Mouse (Mus musculus): Measurements from ENCODE around the gene Vmp1. TPM values are rescaled to one million over a fixed set of nuclear protein-coding genes. Genes with fewer than 3 reads are reported as not detected.

Vmp1 gene
- polyA plus RNA-seq, 1 experiment = 30.0 TPM

DNA sequence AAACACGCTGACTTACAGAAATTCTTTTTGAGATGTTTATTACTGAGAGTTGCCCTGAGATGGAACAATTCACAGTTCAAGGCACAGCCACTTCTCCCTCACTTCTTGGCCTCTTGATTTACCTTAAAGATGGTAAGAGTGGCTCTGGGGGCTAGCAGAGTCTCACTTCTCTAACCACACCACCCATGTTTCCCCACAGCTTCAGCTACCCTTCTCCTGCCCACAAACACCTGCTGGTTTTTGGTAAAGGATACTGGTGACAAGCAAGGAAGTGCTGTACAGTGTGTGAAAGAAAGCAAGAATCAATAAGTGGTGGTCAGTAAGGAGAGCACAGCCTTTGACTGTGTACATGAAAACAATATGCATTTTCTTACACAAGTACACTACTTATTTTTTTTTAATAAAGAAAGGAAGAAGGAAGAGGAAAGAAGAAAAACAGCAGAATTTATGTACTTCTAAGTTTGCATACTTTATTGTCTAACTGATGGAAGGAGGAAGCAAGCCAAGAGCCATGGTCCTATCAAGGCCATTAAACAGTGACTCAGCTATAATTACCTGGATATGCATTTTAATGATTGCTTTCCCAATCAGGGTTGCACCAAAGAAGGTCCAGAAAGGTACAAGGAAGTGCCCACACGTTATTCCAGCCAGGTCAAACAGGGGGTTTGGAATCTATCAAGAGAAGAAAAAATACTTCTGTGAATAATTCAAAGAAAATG lies 76.9 kb downstream of the Vmp1 start:
- no peak for TF ChIP-seq CTCF (IDR thresholded peaks at IDR 0.05; ENCODE audit: extremely low read depth, insufficient read depth, insufficient read length, insufficient replicate concordance)
- no peak for TF ChIP-seq POLR2A (IDR thresholded peaks at IDR 0.05; ENCODE audit: low read depth, low read length)
- DNase-seq (ENCODE audit: low read depth in 1 of 2, low spot score in 2 of 2) = no peak
- H3K36me3 ChIP-seq (ENCODE audit: control insufficient read depth, insufficient read depth, low read length) = no peaks in the 10 kb centered on the region; the same call in 1 of the 2 replicates
- no peak overlapping the region for H3K4me3 ChIP-seq (ENCODE audit: extremely low read depth, insufficient read depth, insufficient read length)
- WGBS = 60% methylated on average over 2 of the region's 2 CpGs
- no peaks in the 10 kb centered on the region; the same call in 1 of the 2 replicates for H3K4me1 ChIP-seq (ENCODE audit: control insufficient read depth, insufficient read depth, insufficient read length)
- H3K27me3 ChIP-seq (ENCODE audit: control insufficient read depth, insufficient read depth, low read length) = no peaks in the 10 kb centered on the region
- 0 out of 2 replicates have a peak overlapping the region, but pooled peaks have one; percentile 15 for H3K27ac ChIP-seq (ENCODE audit: insufficient read depth, low read length)

DNA sequence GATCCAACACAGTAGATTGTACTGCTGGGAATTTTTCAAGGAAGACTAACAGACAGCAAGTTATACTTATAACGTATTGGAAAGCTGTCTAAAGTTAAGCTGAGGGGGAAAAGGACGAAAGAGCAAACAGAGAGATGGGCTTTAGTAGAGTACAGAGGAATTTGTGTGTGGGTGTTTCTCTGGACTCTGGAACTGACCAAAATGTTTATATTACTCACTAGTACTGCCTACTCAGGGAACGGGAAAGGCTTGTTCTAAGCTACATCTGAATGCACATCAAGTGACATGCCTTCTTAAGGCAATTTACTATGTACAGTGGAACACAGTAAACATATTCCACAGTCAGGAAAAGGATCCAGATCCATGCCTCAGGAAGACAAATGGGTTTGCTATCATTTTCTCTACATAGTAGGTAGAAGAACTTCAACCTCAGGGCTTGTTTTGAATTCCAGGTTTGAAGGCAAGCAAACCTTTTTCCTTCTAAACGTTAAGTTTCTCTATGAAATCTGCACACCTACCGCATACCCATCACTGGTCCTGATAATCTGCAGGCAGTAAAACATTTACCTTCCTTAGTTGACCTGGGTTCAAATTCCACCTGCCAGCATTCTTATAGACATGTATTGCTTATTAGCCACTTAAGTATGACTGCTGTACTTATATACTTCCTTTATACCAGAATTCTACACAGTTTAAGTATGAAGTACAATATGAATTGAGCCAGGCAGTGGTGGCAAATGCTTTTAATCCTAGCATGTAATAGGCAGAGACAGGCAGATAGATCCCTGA lies 78.7 kb downstream of the Vmp1 start:
- Histone ChIP-seq H3K27ac (ENCODE audit: insufficient read depth, low read length) (no peak overlapping the region), H3K4me1 (ENCODE audit: control insufficient read depth, insufficient read depth, insufficient read length) (no peaks in the 10 kb centered on the region; the same call in 1 of the 2 replicates), H3K36me3 (ENCODE audit: control insufficient read depth, insufficient read depth, low read length) (no peaks in the 10 kb centered on the region; the same call in 1 of the 2 replicates), H3K27me3 (ENCODE audit: control insufficient read depth, insufficient read depth, low read length) (no peaks in the 10 kb centered on the region), H3K4me3 (ENCODE audit: extremely low read depth, insufficient read depth, insufficient read length) (no peak overlapping the region)
- no peak for DNase-seq (ENCODE audit: low read depth in 1 of 2, low spot score in 2 of 2)
- TF ChIP-seq POLR2A (IDR thresholded peaks at IDR 0.05; ENCODE audit: low read depth, low read length) (no peak), CTCF (IDR thresholded peaks at IDR 0.05; ENCODE audit: extremely low read depth, insufficient read depth, insufficient read length, insufficient replicate concordance) (no peak)
- WGBS = 95% methylated on average over 5 of the region's 5 CpGs

DNA sequence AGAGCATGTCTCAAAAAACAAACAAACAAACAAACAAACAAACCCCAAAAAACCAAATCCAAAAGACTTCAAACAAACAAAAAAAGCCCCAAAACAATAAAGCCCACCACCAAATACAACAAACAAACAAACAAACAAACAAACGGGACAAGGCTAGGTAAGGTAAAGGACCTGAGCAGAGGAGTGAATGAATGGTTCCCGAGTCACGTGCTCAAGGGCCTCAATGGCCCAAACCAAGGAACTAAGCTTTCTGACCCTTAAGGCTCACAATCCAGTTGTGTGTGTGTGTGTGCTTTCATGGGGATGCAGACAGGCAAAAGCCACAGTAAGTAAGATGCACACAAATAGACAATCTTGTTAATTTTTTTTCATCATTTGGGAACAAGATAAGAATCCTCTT lies 79.3 kb downstream of the Vmp1 start:
- 94% methylated on average over 3 of the region's 3 CpGs for whole genome bisulfite sequencing
- H3K27ac ChIP-seq (ENCODE audit: insufficient read depth, low read length) = peak overlapping the region; percentile 22; the same call in 1 of the 2 replicates

DNA sequence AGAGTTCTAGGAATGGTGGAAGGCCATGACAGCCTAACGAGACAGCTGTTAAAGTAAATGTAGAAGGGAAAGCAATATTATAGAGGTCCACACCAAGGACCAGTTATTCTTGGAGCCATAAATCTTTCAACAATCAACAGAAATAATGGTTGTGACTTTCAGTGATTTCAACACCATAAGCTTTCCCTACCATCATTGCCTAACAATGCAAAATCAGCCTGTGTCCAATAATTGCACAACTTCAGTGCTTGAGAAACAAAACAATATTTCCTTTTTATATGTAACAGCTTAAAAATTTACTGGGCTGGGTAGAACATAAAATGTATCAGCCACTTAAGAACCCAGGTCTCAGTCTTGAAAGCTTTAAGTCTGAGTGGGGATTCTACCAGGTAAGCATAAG lies 79.9 kb downstream of the Vmp1 start:
- Histone ChIP-seq H3K4me1 (ENCODE audit: control insufficient read depth, insufficient read depth, insufficient read length) (no peaks in the 10 kb centered on the region; the same call in 1 of the 2 replicates), H3K27me3 (ENCODE audit: control insufficient read depth, insufficient read depth, low read length) (no peaks in the 10 kb centered on the region), H3K27ac (ENCODE audit: insufficient read depth, low read length) (peak overlapping the region; percentile 22; the same call in 1 of the 2 replicates), H3K4me3 (ENCODE audit: extremely low read depth, insufficient read depth, insufficient read length) (no peak overlapping the region), H3K36me3 (ENCODE audit: control insufficient read depth, insufficient read depth, low read length) (no peaks in the 10 kb centered on the region; the same call in 1 of the 2 replicates)
- WGBS = 78% methylated on average over 1 of the region's 1 CpGs
- TF ChIP-seq CTCF (IDR thresholded peaks at IDR 0.05; ENCODE audit: extremely low read depth, insufficient read depth, insufficient read length, insufficient replicate concordance) = no peak
- TF ChIP-seq POLR2A (IDR thresholded peaks at IDR 0.05; ENCODE audit: low read depth, low read length) = no peak
- DNase-seq (ENCODE audit: low read depth in 1 of 2, low spot score in 2 of 2) = no peak

More for the DNA sequence above, 79.3 kb downstream of the Vmp1 start:
- Histone ChIP-seq H3K4me3 (ENCODE audit: extremely low read depth, insufficient read depth, insufficient read length) (no peak overlapping the region), H3K4me1 (ENCODE audit: control insufficient read depth, insufficient read depth, insufficient read length) (no peaks in the 10 kb centered on the region; the same call in 1 of the 2 replicates), H3K27me3 (ENCODE audit: control insufficient read depth, insufficient read depth, low read length) (no peaks in the 10 kb centered on the region), H3K36me3 (ENCODE audit: control insufficient read depth, insufficient read depth, low read length) (no peaks in the 10 kb centered on the region; the same call in 1 of the 2 replicates)
- DNase-seq (ENCODE audit: low read depth in 1 of 2, low spot score in 2 of 2) = no peak
- no peak for TF ChIP-seq POLR2A (IDR thresholded peaks at IDR 0.05; ENCODE audit: low read depth, low read length)
- TF ChIP-seq CTCF (IDR thresholded peaks at IDR 0.05; ENCODE audit: extremely low read depth, insufficient read depth, insufficient read length, insufficient replicate concordance) = no peak

DNA sequence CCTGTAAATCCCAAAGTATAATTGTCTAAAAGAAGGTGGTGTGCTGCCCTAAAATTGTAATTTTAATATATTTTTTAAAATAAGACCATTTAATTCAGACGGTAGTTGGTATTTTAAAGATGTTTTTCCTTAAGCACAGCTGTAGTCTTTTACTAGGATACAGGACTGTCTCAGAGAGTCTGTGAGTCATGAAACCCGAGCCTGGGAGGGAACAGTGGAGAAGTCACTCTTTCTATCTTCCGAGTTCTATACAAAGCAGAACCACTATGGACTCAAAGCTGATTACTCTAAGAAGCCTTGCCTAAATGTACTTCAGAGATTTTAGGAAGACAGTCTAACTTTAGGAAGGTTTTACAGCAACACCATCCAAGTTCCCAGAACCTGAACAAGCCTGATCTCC lies 81.5 kb downstream of the Vmp1 start:
- Histone ChIP-seq H3K27ac (ENCODE audit: insufficient read depth, low read length) (no peak overlapping the region), H3K4me3 (ENCODE audit: extremely low read depth, insufficient read depth, insufficient read length) (no peak overlapping the region), H3K4me1 (ENCODE audit: control insufficient read depth, insufficient read depth, insufficient read length) (no peaks in the 10 kb centered on the region; the same call in 1 of the 2 replicates), H3K36me3 (ENCODE audit: control insufficient read depth, insufficient read depth, low read length) (no peaks in the 10 kb centered on the region; the same call in 1 of the 2 replicates), H3K27me3 (ENCODE audit: control insufficient read depth, insufficient read depth, low read length) (no peaks in the 10 kb centered on the region)
- WGBS = 84% methylated on average over 3 of the region's 3 CpGs
- TF ChIP-seq POLR2A (IDR thresholded peaks at IDR 0.05; ENCODE audit: low read depth, low read length) (no peak), CTCF (IDR thresholded peaks at IDR 0.05; ENCODE audit: extremely low read depth, insufficient read depth, insufficient read length, insufficient replicate concordance) (no peak)
- no peak for DNase-seq (ENCODE audit: low read depth in 1 of 2, low spot score in 2 of 2)

DNA sequence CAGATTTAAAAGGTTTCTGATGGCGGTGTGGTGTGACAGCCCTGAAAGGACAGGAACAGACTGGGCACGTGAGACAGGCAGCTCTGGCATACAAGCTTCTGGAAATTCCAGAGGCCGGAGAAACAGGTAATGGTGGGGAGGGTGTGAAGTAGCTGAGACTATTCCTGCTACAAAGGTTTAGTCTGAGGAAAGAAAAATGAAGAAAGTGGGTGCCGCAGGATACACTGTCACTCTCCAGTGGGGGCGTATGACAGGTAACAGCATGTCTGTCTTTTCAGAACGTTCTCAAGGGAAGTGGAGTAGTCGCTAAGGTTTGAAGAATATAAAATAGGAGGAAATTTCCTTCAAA lies 83.5 kb downstream of the Vmp1 start:
- no peak for DNase-seq (ENCODE audit: low read depth in 1 of 2, low spot score in 2 of 2)
- no peaks in the 10 kb centered on the region for H3K27me3 ChIP-seq (ENCODE audit: control insufficient read depth, insufficient read depth, low read length)
- 89% methylated on average over 7 of the region's 7 CpGs for WGBS
- H3K4me1 ChIP-seq (ENCODE audit: control insufficient read depth, insufficient read depth, insufficient read length) = no peaks in the 10 kb centered on the region
- no peak overlapping the region for H3K27ac ChIP-seq (ENCODE audit: insufficient read depth, low read length)
- no peaks in the 10 kb centered on the region; the same call in 1 of the 2 replicates for H3K36me3 ChIP-seq (ENCODE audit: control insufficient read depth, insufficient read depth, low read length)
- no peak for TF ChIP-seq CTCF (IDR thresholded peaks at IDR 0.05; ENCODE audit: extremely low read depth, insufficient read depth, insufficient read length, insufficient replicate concordance)
- TF ChIP-seq POLR2A (IDR thresholded peaks at IDR 0.05; ENCODE audit: low read depth, low read length) = no peak
- no peak overlapping the region for H3K4me3 ChIP-seq (ENCODE audit: extremely low read depth, insufficient read depth, insufficient read length)
